Mouse (Mus musculus): ENCODE results near the gene Cntn4. TPM values are rescaled to one million over a fixed set of nuclear protein-coding genes. Genes with fewer than 3 reads are reported as not detected.

The Cntn4 gene
- polyA plus RNA-seq, 2 experiments, result 1.2 to 1.9 TPM

GRCm38 (mm10) chr6:106496303-106496702 lies 818.8 kb downstream of the Cntn4 start:
- Histone ChIP-seq H3K4me2 (replicated peaks; ENCODE audit: low read depth, low read length, severe bottlenecking) (no peak overlapping the region), H3K4me3 (replicated peaks; ENCODE audit: low read length) (no peak overlapping the region), H3K27me3 (ENCODE audit: control insufficient read depth, insufficient read depth, low read length) (no peaks in the 10 kb centered on the region), H3K4me1 (ENCODE audit: control insufficient read depth, insufficient read depth, low read length) (no peaks in the 10 kb centered on the region), H3K9me3 (ENCODE audit: control insufficient read depth, low read length) (no peaks in the 10 kb centered on the region), H3K36me3 (ENCODE audit: control insufficient read depth, insufficient read depth, low read length) (no peaks in the 10 kb centered on the region), H3K27ac (replicated peaks; ENCODE audit: low read depth, low read length) (no peak overlapping the region), H3K9ac (ENCODE audit: low read depth, low read length, severe bottlenecking) (no peak overlapping the region)
- WGBS, result 52% methylated on average over 3 of the region's 3 CpGs
- DNase-seq (ENCODE audit: low spot score), result no peak
- ATAC-seq (ENCODE audit: low FRiP score, low read depth), result no peak
- TF ChIP-seq POLR2A (IDR thresholded peaks at IDR 0.05; ENCODE audit: borderline replicate concordance, extremely low read depth, insufficient read depth, insufficient read length), result no peak

DNA sequence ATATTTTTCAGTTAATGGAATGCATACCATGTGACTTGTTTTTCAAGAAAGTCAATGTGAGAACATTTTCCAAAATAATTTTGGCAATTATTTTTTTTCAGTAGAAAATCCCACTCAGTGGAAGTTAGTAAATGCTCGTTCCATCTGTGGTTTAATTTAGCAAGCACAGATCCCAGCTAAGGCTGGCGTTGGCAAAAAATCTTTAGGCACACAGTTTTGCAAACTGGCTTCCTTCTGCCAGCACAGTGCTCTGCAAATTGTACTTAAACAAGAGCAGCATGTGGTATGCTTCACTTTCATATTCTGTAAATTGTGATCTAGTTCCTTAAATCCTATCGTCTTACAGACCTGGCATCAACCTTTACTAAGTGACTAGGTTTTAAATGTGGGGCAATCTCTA lies 821.7 kb downstream of the Cntn4 start:
- 68% methylated on average over 3 of the region's 3 CpGs for WGBS
- no peak for DNase-seq (ENCODE audit: low spot score)
- Histone ChIP-seq H3K4me3 (replicated peaks; ENCODE audit: low read length) (no peak overlapping the region), H3K4me2 (replicated peaks; ENCODE audit: low read depth, low read length, severe bottlenecking) (no peak overlapping the region), H3K4me1 (ENCODE audit: control insufficient read depth, insufficient read depth, low read length) (no peaks in the 10 kb centered on the region), H3K9ac (ENCODE audit: low read depth, low read length, severe bottlenecking) (no peak overlapping the region), H3K36me3 (ENCODE audit: control insufficient read depth, insufficient read depth, low read length) (no peaks in the 10 kb centered on the region), H3K9me3 (ENCODE audit: control insufficient read depth, low read length) (no peaks in the 10 kb centered on the region), H3K27ac (replicated peaks; ENCODE audit: low read depth, low read length) (no peak overlapping the region), H3K27me3 (ENCODE audit: control insufficient read depth, insufficient read depth, low read length) (no peaks in the 10 kb centered on the region)
- ATAC-seq (ENCODE audit: low FRiP score, low read depth), result no peak
- no peak for TF ChIP-seq POLR2A (IDR thresholded peaks at IDR 0.05; ENCODE audit: borderline replicate concordance, extremely low read depth, insufficient read depth, insufficient read length)

DNA sequence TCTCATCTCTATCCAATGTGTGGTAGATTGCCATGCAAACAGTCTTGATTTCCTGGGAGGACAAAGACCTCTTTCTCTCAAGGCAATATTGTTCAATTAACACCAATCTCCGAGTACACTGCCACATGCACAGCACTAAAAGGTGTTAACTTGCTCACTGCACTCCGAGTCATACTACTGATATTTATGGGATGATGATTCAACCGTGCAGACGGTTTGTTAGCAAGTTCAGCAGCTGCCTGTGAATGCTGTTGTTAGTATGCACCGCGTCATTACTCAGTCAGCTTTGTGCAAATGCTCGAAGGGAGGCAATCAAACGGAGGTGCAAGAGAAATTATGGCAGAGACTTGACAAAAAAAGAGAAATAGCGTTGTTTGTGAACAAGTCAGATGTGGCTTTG lies 826.5 kb downstream of the Cntn4 start:
- ATAC-seq (ENCODE audit: low FRiP score, low read depth) (no peak), DNase-seq (ENCODE audit: low spot score) (no peak)
- no peak overlapping the region for H3K27ac ChIP-seq (replicated peaks; ENCODE audit: low read depth, low read length)
- H3K9ac ChIP-seq (ENCODE audit: low read depth, low read length, severe bottlenecking), result no peak overlapping the region
- no peaks in the 10 kb centered on the region for H3K27me3 ChIP-seq (ENCODE audit: control insufficient read depth, insufficient read depth, low read length)
- TF ChIP-seq POLR2A (IDR thresholded peaks at IDR 0.05; ENCODE audit: borderline replicate concordance, extremely low read depth, insufficient read depth, insufficient read length), result no peak
- no peak overlapping the region for H3K4me2 ChIP-seq (replicated peaks; ENCODE audit: low read depth, low read length, severe bottlenecking)
- WGBS, result 42% methylated on average over 9 of the region's 9 CpGs
- H3K36me3 ChIP-seq (ENCODE audit: control insufficient read depth, insufficient read depth, low read length), result no peaks in the 10 kb centered on the region
- H3K4me3 ChIP-seq (replicated peaks; ENCODE audit: low read length), result no peak overlapping the region
- no peaks in the 10 kb centered on the region for H3K4me1 ChIP-seq (ENCODE audit: control insufficient read depth, insufficient read depth, low read length)
- H3K9me3 ChIP-seq (ENCODE audit: control insufficient read depth, low read length), result no peaks in the 10 kb centered on the region

DNA sequence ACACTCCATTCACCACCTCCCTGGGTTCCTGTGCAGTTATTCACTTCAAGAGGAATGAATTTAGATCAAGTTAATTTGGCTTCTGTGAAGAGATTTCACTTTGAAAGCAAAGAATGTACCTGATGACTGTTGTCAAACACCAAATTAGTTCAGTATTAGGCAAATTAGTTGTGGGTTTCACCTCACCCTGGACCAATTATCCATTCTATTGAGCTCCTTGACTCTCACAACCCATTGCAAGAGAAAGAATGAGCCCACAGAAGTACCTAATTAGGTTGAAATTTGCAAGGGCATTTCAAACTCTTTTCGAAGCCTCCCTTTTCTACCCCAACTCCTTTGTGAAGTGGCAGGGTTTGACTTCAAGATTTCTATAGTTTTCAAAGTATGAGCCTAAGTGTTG lies 842.9 kb downstream of the Cntn4 start:
- WGBS, result 68% methylated on average over 1 of the region's 1 CpGs
- Histone ChIP-seq H3K4me2 (replicated peaks; ENCODE audit: low read depth, low read length, severe bottlenecking) (no peak overlapping the region), H3K27ac (replicated peaks; ENCODE audit: low read depth, low read length) (no peak overlapping the region), H3K9ac (ENCODE audit: low read depth, low read length, severe bottlenecking) (no peak overlapping the region), H3K36me3 (ENCODE audit: control insufficient read depth, insufficient read depth, low read length) (no peaks in the 10 kb centered on the region), H3K9me3 (ENCODE audit: control insufficient read depth, low read length) (no peaks in the 10 kb centered on the region), H3K4me1 (ENCODE audit: control insufficient read depth, insufficient read depth, low read length) (no peaks in the 10 kb centered on the region), H3K27me3 (ENCODE audit: control insufficient read depth, insufficient read depth, low read length) (no peaks in the 10 kb centered on the region), H3K4me3 (replicated peaks; ENCODE audit: low read length) (no peak overlapping the region)
- no peak for ATAC-seq (ENCODE audit: low FRiP score, low read depth)
- DNase-seq (ENCODE audit: low spot score), result no peak
- no peak for TF ChIP-seq POLR2A (IDR thresholded peaks at IDR 0.05; ENCODE audit: borderline replicate concordance, extremely low read depth, insufficient read depth, insufficient read length)

GRCm38 (mm10) chr6:106543500-106543899 lies 866.0 kb downstream of the Cntn4 start:
- DNase-seq (ENCODE audit: low spot score), result no peak
- Histone ChIP-seq H3K27ac (replicated peaks; ENCODE audit: low read depth, low read length) (no peak overlapping the region), H3K27me3 (ENCODE audit: control insufficient read depth, insufficient read depth, low read length) (no peaks in the 10 kb centered on the region), H3K9ac (ENCODE audit: low read depth, low read length, severe bottlenecking) (no peak overlapping the region), H3K36me3 (ENCODE audit: control insufficient read depth, insufficient read depth, low read length) (no peaks in the 10 kb centered on the region), H3K4me1 (ENCODE audit: control insufficient read depth, insufficient read depth, low read length) (no peaks in the 10 kb centered on the region), H3K4me2 (replicated peaks; ENCODE audit: low read depth, low read length, severe bottlenecking) (no peak overlapping the region), H3K9me3 (ENCODE audit: control insufficient read depth, low read length) (no peaks in the 10 kb centered on the region), H3K4me3 (replicated peaks; ENCODE audit: low read length) (no peak overlapping the region)
- ATAC-seq (ENCODE audit: low FRiP score, low read depth), result no peak
- no peak for TF ChIP-seq POLR2A (IDR thresholded peaks at IDR 0.05; ENCODE audit: borderline replicate concordance, extremely low read depth, insufficient read depth, insufficient read length)

DNA sequence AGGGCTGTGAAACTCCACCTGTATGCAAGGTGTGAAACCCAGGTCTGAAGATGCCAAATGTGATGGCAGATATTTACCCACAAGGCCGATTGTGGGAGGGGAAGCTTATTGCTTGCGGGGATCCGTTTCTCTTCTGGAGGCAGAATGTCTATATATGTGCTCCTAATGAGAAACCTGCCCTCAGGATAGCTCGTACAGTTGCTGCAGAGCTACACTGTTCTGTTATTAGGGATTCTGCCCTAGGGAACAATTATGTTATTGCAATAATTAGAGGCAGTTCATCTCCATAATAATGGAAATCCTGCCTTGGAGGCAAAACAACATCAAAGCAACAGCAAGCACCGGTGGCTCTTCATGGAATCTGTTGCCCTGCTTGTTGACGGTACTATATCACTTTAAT lies 884.2 kb downstream of the Cntn4 start:
- TF ChIP-seq POLR2A (IDR thresholded peaks at IDR 0.05; ENCODE audit: borderline replicate concordance, extremely low read depth, insufficient read depth, insufficient read length), result no peak
- H3K4me3 ChIP-seq (replicated peaks; ENCODE audit: low read length), result no peak overlapping the region
- no peaks in the 10 kb centered on the region for H3K9me3 ChIP-seq (ENCODE audit: control insufficient read depth, low read length)
- H3K27ac ChIP-seq (replicated peaks; ENCODE audit: low read depth, low read length), result no peak overlapping the region
- no peak for DNase-seq (ENCODE audit: low spot score)
- no peak overlapping the region for H3K4me2 ChIP-seq (replicated peaks; ENCODE audit: low read depth, low read length, severe bottlenecking)
- no peaks in the 10 kb centered on the region for H3K36me3 ChIP-seq (ENCODE audit: control insufficient read depth, insufficient read depth, low read length)
- 65% methylated on average over 6 of the region's 6 CpGs for WGBS
- H3K27me3 ChIP-seq (ENCODE audit: control insufficient read depth, insufficient read depth, low read length), result no peaks in the 10 kb centered on the region
- H3K9ac ChIP-seq (ENCODE audit: low read depth, low read length, severe bottlenecking), result no peak overlapping the region
- H3K4me1 ChIP-seq (ENCODE audit: control insufficient read depth, insufficient read depth, low read length), result no peaks in the 10 kb centered on the region
- ATAC-seq (ENCODE audit: low FRiP score, low read depth), result no peak
